Comparison of ENCODE assay signal across 8 mouse cellular contexts in genomic region chr14:25695059-25695458, GRCm38 (mm10). TPM values are rescaled to one million over a fixed set of nuclear protein-coding genes. Genes with fewer than 3 reads are reported as not detected.
DNase-seq lines count a peak whose midpoint lies in the region; ATAC-seq and TF ChIP-seq lines count a peak whose summit lies in the region.

No protein-coding gene starts in this region.

- no peaks in the 10 kb centered on the region for H3K36me3 ChIP-seq in kidney, adult 2 months (ENCODE audit: control insufficient read depth, insufficient read depth, low read length)
- peaks cover 43% of the 10 kb centered on the region for H3K36me3 ChIP-seq in hindbrain, embryonic 13.5 days
- peaks cover 46% of the 10 kb centered on the region for H3K36me3 ChIP-seq in midbrain, embryonic 13.5 days

- peaks cover 16% of the 10 kb centered on the region; the same call in 1 of the 2 replicates for H3K4me1 ChIP-seq in kidney, adult 2 months (ENCODE audit: control insufficient read depth, insufficient read depth, low read length)
- H3K4me1 ChIP-seq in bone marrow macrophage, adult 2 months (ENCODE audit: control insufficient read depth, insufficient read depth, low read length), result peaks cover 10% of the 10 kb centered on the region
- H3K4me1 ChIP-seq in hindbrain, embryonic 13.5 days (replicated peaks), result peaks cover 28% of the 10 kb centered on the region
- H3K4me1 ChIP-seq in midbrain, embryonic 13.5 days (replicated peaks), result peaks cover 29% of the 10 kb centered on the region

- no peaks in the 10 kb centered on the region for H3K27me3 ChIP-seq in kidney, adult 2 months (replicated peaks; ENCODE audit: control insufficient read depth, insufficient read depth, low read length)
- no peaks in the 10 kb centered on the region for H3K27me3 ChIP-seq in hindbrain, embryonic 13.5 days
- no peaks in the 10 kb centered on the region for H3K27me3 ChIP-seq in midbrain, embryonic 13.5 days

- no peak overlapping the region for H3K27ac ChIP-seq in kidney, adult 2 months (ENCODE audit: insufficient read depth, low read depth, low read length)
- no peak overlapping the region for H3K27ac ChIP-seq in bone marrow macrophage, adult 2 months (ENCODE audit: insufficient read depth, low read depth, low read length)
- H3K27ac ChIP-seq in hindbrain, embryonic 13.5 days, result no peak overlapping the region
- no peak overlapping the region for H3K27ac ChIP-seq in midbrain, embryonic 13.5 days

- H3K4me3 ChIP-seq in kidney, adult 2 months (ENCODE audit: insufficient read depth, low read depth, low read length), result peak overlapping the region; percentile 71
- peak overlapping the region; percentile 91 for H3K4me3 ChIP-seq in bone marrow macrophage, adult 2 months (ENCODE audit: insufficient read depth, low read length)
- peak overlapping the region; percentile 82 for H3K4me3 ChIP-seq in hindbrain, embryonic 13.5 days
- H3K4me3 ChIP-seq in midbrain, embryonic 13.5 days (replicated peaks), result peak overlapping the region; percentile 76

- no peaks in the 10 kb centered on the region for H3K9me3 ChIP-seq in hindbrain, embryonic 13.5 days
- no peaks in the 10 kb centered on the region for H3K9me3 ChIP-seq in midbrain, embryonic 13.5 days

- no peak for ATAC-seq in hindbrain, embryonic 13.5 days (ENCODE audit: low FRiP score)
- ATAC-seq in midbrain, embryonic 13.5 days, result no peak

- TF ChIP-seq POLR2A in kidney, adult 2 months (IDR thresholded peaks at IDR 0.05; ENCODE audit: low read depth, low read length), result no peak
- TF ChIP-seq POLR2A in bone marrow macrophage, adult 2 months (IDR thresholded peaks at IDR 0.05; ENCODE audit: borderline replicate concordance, low read depth, low read length), result no peak

- no peak for TF ChIP-seq CTCF in kidney, adult 2 months (conservative IDR thresholded peaks at IDR 0.05; ENCODE audit: insufficient read depth, insufficient read length, low read depth, low read length)
- no peak for TF ChIP-seq CTCF in bone marrow macrophage, adult 2 months (IDR thresholded peaks at IDR 0.05; ENCODE audit: low read depth, low read length)

- peak overlapping the region; percentile 98 for H3K4me2 ChIP-seq in hindbrain, embryonic 13.5 days
- H3K4me2 ChIP-seq in midbrain, embryonic 13.5 days (replicated peaks), result peak overlapping the region; percentile 79

- DNase-seq in kidney, adult 2 months, result no peak
- DNase-seq in kidney, postnatal 4 days, result no peak
- DNase-seq in right cerebral cortex, adult 2 months (ENCODE audit: low spot score in 2 of 2), result no peak
- DNase-seq in gastrocnemius, postnatal 25 days, result no peak
- no peak for DNase-seq in left cerebral cortex, adult 9 months (ENCODE audit: low spot score in 2 of 2)

- WGBS in kidney, adult 2 months, result 36% methylated on average over 6 of the region's 6 CpGs
- WGBS in hindbrain, embryonic 13.5 days, result 72% methylated on average over 6 of the region's 6 CpGs
- WGBS in midbrain, embryonic 13.5 days, result 76% methylated on average over 6 of the region's 6 CpGs

- peak overlapping the region; percentile 86 for H3K9ac ChIP-seq in hindbrain, embryonic 13.5 days
- H3K9ac ChIP-seq in midbrain, embryonic 13.5 days (replicated peaks), result peak overlapping the region; percentile 75

RNA-seq across cellular contexts. Expression of gene Ppif, which starts 1.1 kb away (rescaled TPM):
- polyA plus RNA-seq in kidney, adult 2 months (2012; rRNA removed), result 164 and 168 TPM in 2 replicates
- 6.0 and 9.4 TPM in 2 replicates for polyA plus RNA-seq in bone marrow macrophage, adult 2 months (2012; ENCODE audit: insufficient read depth, insufficient read length, missing spikeins)
- 28.0 and 32.0 TPM in 2 replicates for polyA plus RNA-seq in hindbrain, embryonic 13.5 days (2015; fragmentation: Nextera tagmentation; extraction: Ambion mirVana)
- polyA plus RNA-seq in midbrain, embryonic 13.5 days (2015; fragmentation: Nextera tagmentation; extraction: Ambion mirVana), result 25.3 and 25.5 TPM in 2 replicates
- 10 to 100 TPM; 39.9 to 51.1 TPM for total RNA-seq in gastrocnemius, postnatal 25 days (2021)
